Comparison of ENCODE assay signal across 10 mouse cellular contexts in genomic region chr17:50099378-50099777, GRCm38 (mm10).
"Had no signal": no experiment of that assay in that cellular context is flagged by ENCODE, and none has a peak within 500 bp of the region (broad histone marks: within the 10 kb centered on the region; RNA-seq: fewer than 3 reads in every experiment).

No protein-coding gene starts in this region.

- H3K27me3 ChIP-seq: kidney, embryonic 15.5 days; limb, embryonic 13.5 days had no signal

- H3K27ac ChIP-seq: kidney, embryonic 15.5 days; limb, embryonic 13.5 days; liver, embryonic 14.5 days had no signal

- H3K9me3 ChIP-seq: kidney, embryonic 15.5 days; limb, embryonic 13.5 days had no signal

- H3K4me1 ChIP-seq: limb, embryonic 13.5 days had no signal

- DNase-seq: kidney, adult 2 months; kidney, postnatal 14 days; left cerebral cortex, postnatal 4 days; lung, adult 18-20 months; right cerebral cortex, adult 18-20 months; right cerebral cortex, postnatal 25 days; thymus, postnatal 14 days had no signal

- H3K36me3 ChIP-seq: kidney, embryonic 15.5 days; limb, embryonic 13.5 days had no signal

- H3K9ac ChIP-seq: kidney, embryonic 15.5 days; limb, embryonic 13.5 days; liver, embryonic 14.5 days had no signal

- H3K4me2 ChIP-seq: kidney, embryonic 15.5 days; limb, embryonic 13.5 days had no signal

- H3K4me3 ChIP-seq: kidney, embryonic 15.5 days; limb, embryonic 13.5 days had no signal
